Mouse (Mus musculus): ENCODE data around the gene Pigz. TPM values are rescaled to one million over a fixed set of nuclear protein-coding genes. Genes with fewer than 3 reads are reported as not detected.
A peak's percentile ranks its signal among the peaks of the same experiment; 100 is the strongest.

The Pigz gene
- polyA plus RNA-seq, 1 experiment from 2014 or later: 1.7 TPM

DNA sequence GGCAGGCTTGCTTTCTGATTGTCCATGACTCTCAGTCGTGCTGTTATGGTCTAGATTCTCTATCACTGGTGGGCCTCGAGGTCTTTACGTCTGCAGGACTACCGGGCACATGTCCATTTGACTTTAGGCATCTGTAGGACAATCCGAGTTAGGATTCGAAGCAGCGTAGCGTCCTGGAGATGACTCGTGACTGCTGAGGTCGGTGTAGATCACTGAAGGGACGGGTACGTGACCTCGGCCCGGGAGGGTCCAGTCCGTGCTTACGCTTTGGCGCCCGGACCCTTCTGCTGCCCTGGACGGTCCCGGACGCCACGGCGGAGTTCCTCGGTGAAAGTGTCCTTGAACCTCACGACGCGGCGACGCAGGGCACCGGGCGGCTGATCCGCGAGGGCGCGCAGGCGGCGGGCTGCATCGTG lies 14.3 kb downstream of the Pigz start:
- TF ChIP-seq EP300 (optimal IDR thresholded peaks at IDR 0.05) (no peak), CTCF (IDR thresholded peaks at IDR 0.05; ENCODE audit: low read depth) (no peak)
- H3K27me3 ChIP-seq (ENCODE audit: control insufficient read depth, insufficient read depth, low read length): no peaks in the 10 kb centered on the region
- no peaks in the 10 kb centered on the region; the same call in 1 of the 2 replicates for H3K36me3 ChIP-seq (ENCODE audit: control insufficient read depth, insufficient read depth, low read length)
- H3K9me3 ChIP-seq (ENCODE audit: control insufficient read depth, low read length): no peaks in the 10 kb centered on the region
- WGBS: 0% methylated on average over 36 of the region's 38 CpGs
- DNase-seq (ENCODE audit: low spot score) (no peak), ATAC-seq (ENCODE audit: low FRiP score, low TSS enrichment) (no peak; the same call in 1 of the 2 replicates)
- peak overlapping the region; percentile 62 for H3K4me2 ChIP-seq (replicated peaks; ENCODE audit: low read depth)
- no peaks in the 10 kb centered on the region; the same call in 1 of the 2 replicates for H3K4me1 ChIP-seq (replicated peaks; ENCODE audit: control insufficient read depth, insufficient read depth)
- peak overlapping the region; percentile 92 for H3K4me3 ChIP-seq (ENCODE audit: low read depth, low read length)
- peak overlapping the region; percentile 95 for H3K9ac ChIP-seq (ENCODE audit: low read length)
- H3K27ac ChIP-seq (replicated peaks): peak overlapping the region; percentile 95

DNA sequence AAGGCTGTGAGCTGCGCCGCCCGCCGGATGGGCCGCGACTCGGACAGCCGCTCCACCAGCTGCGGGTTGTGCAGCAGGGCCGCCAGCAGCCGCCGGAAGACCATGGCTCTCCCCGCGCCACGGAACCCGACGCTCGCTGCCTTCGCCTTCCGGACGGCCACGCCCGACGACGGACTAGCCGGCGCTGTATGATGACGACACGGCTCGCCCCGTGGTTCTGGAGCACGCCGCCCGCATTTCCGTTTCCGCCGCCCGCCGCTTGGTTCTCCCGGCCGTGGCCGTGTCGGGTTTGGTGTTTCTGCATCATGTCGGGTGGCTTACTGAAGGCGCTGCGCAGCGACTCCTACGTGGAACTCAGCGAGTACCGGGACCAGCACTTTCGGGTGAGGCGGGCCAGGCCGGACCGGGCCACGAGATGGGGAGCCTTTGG lies 14.7 kb downstream of the Pigz start, which contains the start of the genes 0610012G03Rik and Ncbp2:
Gene 0610012G03Rik, minus strand, starts transcription at position 150 of the 430 bp plus-strand sequence.
Gene Ncbp2, plus strand, starts transcription at position 169 of the 430 bp plus-strand sequence.
- Histone ChIP-seq H3K4me3 (ENCODE audit: low read depth, low read length) (peak within 1 kb of the TSS; percentile 92), H3K27ac (replicated peaks) (peak within 1 kb of the TSS; percentile 95), H3K4me1 (replicated peaks; ENCODE audit: control insufficient read depth, insufficient read depth) (no peaks in the 10 kb centered on the region; the same call in 1 of the 2 replicates), H3K27me3 (ENCODE audit: control insufficient read depth, insufficient read depth, low read length) (no peaks in the 10 kb centered on the region), H3K4me2 (replicated peaks; ENCODE audit: low read depth) (peak within 1 kb of the TSS; percentile 62), H3K36me3 (ENCODE audit: control insufficient read depth, insufficient read depth, low read length) (no peaks in the 10 kb centered on the region; the same call in 1 of the 2 replicates), H3K9me3 (ENCODE audit: control insufficient read depth, low read length) (no peaks in the 10 kb centered on the region), H3K9ac (ENCODE audit: low read length) (peak within 1 kb of the TSS; percentile 95)
- DNase-seq (ENCODE audit: low spot score): peak; percentile 97
- WGBS: under 1% methylated on average over 55 of the region's 55 CpGs
- peak; percentile 93 for ATAC-seq (ENCODE audit: low FRiP score, low TSS enrichment)
- peak; percentile 23; the same call in 1 of the 2 replicates for TF ChIP-seq CTCF (IDR thresholded peaks at IDR 0.05; ENCODE audit: low read depth)
- no peak for TF ChIP-seq EP300 (optimal IDR thresholded peaks at IDR 0.05)

DNA sequence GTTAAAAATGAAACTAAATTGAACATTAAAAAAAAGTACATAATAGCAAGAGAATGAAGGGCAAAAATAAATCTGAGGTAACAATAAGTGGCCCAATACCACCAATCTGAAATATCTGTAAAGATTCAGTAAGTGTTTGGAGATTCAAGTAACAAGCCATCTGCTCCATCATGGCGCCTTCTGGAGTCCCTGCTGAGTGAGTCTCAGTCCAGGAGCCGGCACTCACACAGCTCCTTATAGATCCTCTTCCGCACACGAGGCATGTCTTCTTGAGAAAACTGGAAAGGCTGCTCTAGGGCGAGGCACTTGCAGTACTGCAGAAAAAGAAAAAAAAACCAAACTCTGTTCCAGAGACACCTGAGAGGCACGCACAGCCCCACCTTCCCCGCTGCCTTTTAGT lies 29.6 kb downstream of the Pigz start:
- H3K27ac ChIP-seq (replicated peaks): no peak overlapping the region
- DNase-seq (ENCODE audit: low spot score) (no peak), ATAC-seq (ENCODE audit: low FRiP score, low TSS enrichment) (no peak)
- no peak overlapping the region for H3K4me2 ChIP-seq (replicated peaks; ENCODE audit: low read depth)
- H3K9ac ChIP-seq (ENCODE audit: low read length): no peak overlapping the region
- H3K4me3 ChIP-seq (ENCODE audit: low read depth, low read length): no peak overlapping the region
- no peaks in the 10 kb centered on the region for H3K9me3 ChIP-seq (ENCODE audit: control insufficient read depth, low read length)
- no peaks in the 10 kb centered on the region for H3K4me1 ChIP-seq (replicated peaks; ENCODE audit: control insufficient read depth, insufficient read depth)
- TF ChIP-seq CTCF (IDR thresholded peaks at IDR 0.05; ENCODE audit: low read depth): no peak
- no peak for TF ChIP-seq EP300 (optimal IDR thresholded peaks at IDR 0.05)
- no peaks in the 10 kb centered on the region for H3K27me3 ChIP-seq (ENCODE audit: control insufficient read depth, insufficient read depth, low read length)
- H3K36me3 ChIP-seq (ENCODE audit: control insufficient read depth, insufficient read depth, low read length): peaks cover 13% of the 10 kb centered on the region
- WGBS: 84% methylated on average over 7 of the region's 7 CpGs

DNA sequence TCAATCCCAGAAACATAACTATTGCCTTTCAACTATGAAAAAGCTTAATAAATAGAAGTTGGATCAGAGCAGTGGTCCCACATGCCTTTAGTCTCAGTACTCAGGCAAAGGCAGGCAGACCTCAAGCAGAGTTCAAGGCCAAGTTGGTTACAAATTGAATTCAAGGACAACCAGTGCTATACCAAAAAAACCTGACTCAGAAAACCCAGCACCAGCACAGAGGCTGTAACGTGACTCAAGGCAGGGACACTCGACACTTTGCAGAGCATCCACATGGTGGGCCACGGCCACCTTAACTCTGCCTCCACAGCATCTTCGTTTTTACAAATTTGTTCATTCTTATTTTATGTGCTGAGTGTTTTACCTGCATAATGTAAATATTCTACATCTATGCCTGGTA lies 41.6 kb downstream of the Pigz start:
- DNase-seq (ENCODE audit: low spot score): no peak
- Histone ChIP-seq H3K27ac (replicated peaks) (no peak overlapping the region), H3K9me3 (ENCODE audit: control insufficient read depth, low read length) (no peaks in the 10 kb centered on the region), H3K4me1 (replicated peaks; ENCODE audit: control insufficient read depth, insufficient read depth) (no peaks in the 10 kb centered on the region), H3K36me3 (ENCODE audit: control insufficient read depth, insufficient read depth, low read length) (peaks cover 4% of the 10 kb centered on the region), H3K27me3 (ENCODE audit: control insufficient read depth, insufficient read depth, low read length) (no peaks in the 10 kb centered on the region), H3K9ac (ENCODE audit: low read length) (no peak overlapping the region), H3K4me2 (replicated peaks; ENCODE audit: low read depth) (no peak overlapping the region), H3K4me3 (ENCODE audit: low read depth, low read length) (no peak overlapping the region)
- no peak for ATAC-seq (ENCODE audit: low FRiP score, low TSS enrichment)
- WGBS: 95% methylated on average over 4 of the region's 4 CpGs
- no peak for TF ChIP-seq EP300 (optimal IDR thresholded peaks at IDR 0.05)
- TF ChIP-seq CTCF (IDR thresholded peaks at IDR 0.05; ENCODE audit: low read depth): no peak

DNA sequence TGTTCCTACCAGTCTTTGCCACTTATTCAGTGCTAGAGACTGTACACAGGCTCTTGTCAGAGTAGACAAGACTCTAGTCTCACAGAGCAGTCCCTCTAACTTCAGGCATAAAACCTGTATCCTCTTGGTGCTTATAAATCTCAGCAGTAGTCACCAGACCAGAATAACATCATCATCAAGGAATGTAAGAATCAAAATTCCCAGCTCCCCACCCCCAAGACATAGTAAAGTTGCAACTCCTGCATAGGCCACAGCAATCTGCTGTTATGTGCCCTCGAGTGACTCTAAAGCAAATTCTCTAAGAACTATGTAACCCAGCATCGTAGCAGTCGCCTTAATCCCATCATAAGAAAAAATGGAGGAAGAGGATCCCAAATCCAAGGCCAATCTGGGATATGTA lies 45.9 kb downstream of the Pigz start:
- Histone ChIP-seq H3K9ac (ENCODE audit: low read length) (no peak overlapping the region), H3K4me3 (ENCODE audit: low read depth, low read length) (no peak overlapping the region), H3K27ac (replicated peaks) (no peak overlapping the region), H3K27me3 (ENCODE audit: control insufficient read depth, insufficient read depth, low read length) (no peaks in the 10 kb centered on the region), H3K36me3 (ENCODE audit: control insufficient read depth, insufficient read depth, low read length) (no peaks in the 10 kb centered on the region; the same call in 1 of the 2 replicates), H3K4me1 (replicated peaks; ENCODE audit: control insufficient read depth, insufficient read depth) (no peaks in the 10 kb centered on the region), H3K9me3 (ENCODE audit: control insufficient read depth, low read length) (no peaks in the 10 kb centered on the region), H3K4me2 (replicated peaks; ENCODE audit: low read depth) (no peak overlapping the region)
- DNase-seq (ENCODE audit: low spot score) (no peak), ATAC-seq (ENCODE audit: low FRiP score, low TSS enrichment) (no peak)
- TF ChIP-seq EP300 (optimal IDR thresholded peaks at IDR 0.05) (no peak), CTCF (IDR thresholded peaks at IDR 0.05; ENCODE audit: low read depth) (no peak)
- WGBS: 96% methylated on average over 3 of the region's 3 CpGs

DNA sequence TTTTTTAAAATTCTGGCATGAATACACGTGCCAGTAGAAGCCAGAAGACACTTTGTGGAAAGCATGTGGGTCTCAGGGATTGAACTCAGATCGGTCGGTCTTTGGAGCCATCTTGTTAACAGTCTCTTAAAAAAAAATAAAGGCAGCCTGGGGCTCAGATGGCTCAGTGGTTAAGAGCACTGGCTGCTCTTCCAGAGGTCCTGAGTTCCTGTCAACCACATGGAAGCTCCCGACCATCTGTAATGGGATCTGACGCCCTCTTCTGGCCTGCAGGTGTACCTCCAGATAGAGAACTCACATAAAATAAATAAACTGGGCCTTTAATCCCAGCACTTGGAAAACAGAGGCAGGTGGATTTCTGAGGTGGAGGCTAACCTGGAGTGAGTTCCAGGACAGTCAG lies 47.3 kb downstream of the Pigz start:
- Histone ChIP-seq H3K9ac (ENCODE audit: low read length) (no peak overlapping the region), H3K4me2 (replicated peaks; ENCODE audit: low read depth) (no peak overlapping the region), H3K9me3 (ENCODE audit: control insufficient read depth, low read length) (no peaks in the 10 kb centered on the region), H3K4me1 (replicated peaks; ENCODE audit: control insufficient read depth, insufficient read depth) (no peaks in the 10 kb centered on the region), H3K27ac (replicated peaks) (no peak overlapping the region), H3K4me3 (ENCODE audit: low read depth, low read length) (no peak overlapping the region), H3K27me3 (ENCODE audit: control insufficient read depth, insufficient read depth, low read length) (no peaks in the 10 kb centered on the region), H3K36me3 (ENCODE audit: control insufficient read depth, insufficient read depth, low read length) (no peaks in the 10 kb centered on the region; the same call in 1 of the 2 replicates)
- WGBS: 85% methylated on average over 5 of the region's 5 CpGs
- TF ChIP-seq EP300 (optimal IDR thresholded peaks at IDR 0.05): no peak
- TF ChIP-seq CTCF (IDR thresholded peaks at IDR 0.05; ENCODE audit: low read depth): no peak
- ATAC-seq (ENCODE audit: low FRiP score, low TSS enrichment) (no peak), DNase-seq (ENCODE audit: low spot score) (no peak)
